Mouse (Mus musculus) midbrain, embryonic 10.5 days (tissue): ENCODE measurements around the gene Bace1. TPM values are rescaled to one million over a fixed set of nuclear protein-coding genes. Genes with fewer than 3 reads are reported as not detected.
A peak's percentile ranks its signal among the peaks of the same experiment; 100 is the strongest.

Experiments
- DNase-seq: peaks from one replicate; pipeline ENCODE4 v3.0.0-alpha.2; 2017; ENCODE audit warnings: low spot score
- H3K27ac ChIP-seq: fragments of 300-500 bp; sonication (generic); replicated peaks from 2 replicates; pipeline ENCODE4 v1.5.1; 2016; ENCODE audit warnings: mild to moderate bottlenecking
- H3K27me3 ChIP-seq: fragments of 300-500 bp; sonication (generic); 2 replicates; pipeline ENCODE4 v1.6.1; 2016; ENCODE audit warnings: low read depth, mild to moderate bottlenecking; ENCODE audit not compliant: poor library complexity, severe bottlenecking
- H3K36me3 ChIP-seq: fragments of 300-500 bp; sonication (generic); 2 replicates; pipeline ENCODE4 v1.6.1; 2016; ENCODE audit warnings: mild to moderate bottlenecking, moderate library complexity
- H3K4me1 ChIP-seq: fragments of 300-500 bp; sonication (generic); 2 replicates; pipeline ENCODE4 v1.6.1; 2016
- H3K4me3 ChIP-seq: fragments of 300-500 bp; sonication (generic); 2 replicates; pipeline ENCODE4 v1.5.1; 2016; ENCODE audit warnings: mild to moderate bottlenecking, moderate library complexity
- H3K9me3 ChIP-seq: fragments of 300-500 bp; sonication (generic); replicated peaks from 2 replicates; pipeline ENCODE4 v1.6.1; 2016; ENCODE audit warnings: mild to moderate bottlenecking
- WGBS: fragments of 180-500 bp; shearing (Covaris S2); methylation state at CpG from one replicate; pipeline ENCODE4 v1.1.7; 2016; 5-methylcytosine and 5-hydroxymethylcytosine counted together
- polyA plus RNA-seq: library from polyadenylated mRNA; unstranded; fragments of >200 nt; fragmentation: Nextera tagmentation; extraction: Ambion mirVana; gene quantifications from 2 replicates; pipeline ENCODE4 v1.2.1, GENCODE M21; 2016

Gene Bace1
- polyA plus RNA-seq, 1 experiment from 2014 or later = 20.7 TPM

DNA sequence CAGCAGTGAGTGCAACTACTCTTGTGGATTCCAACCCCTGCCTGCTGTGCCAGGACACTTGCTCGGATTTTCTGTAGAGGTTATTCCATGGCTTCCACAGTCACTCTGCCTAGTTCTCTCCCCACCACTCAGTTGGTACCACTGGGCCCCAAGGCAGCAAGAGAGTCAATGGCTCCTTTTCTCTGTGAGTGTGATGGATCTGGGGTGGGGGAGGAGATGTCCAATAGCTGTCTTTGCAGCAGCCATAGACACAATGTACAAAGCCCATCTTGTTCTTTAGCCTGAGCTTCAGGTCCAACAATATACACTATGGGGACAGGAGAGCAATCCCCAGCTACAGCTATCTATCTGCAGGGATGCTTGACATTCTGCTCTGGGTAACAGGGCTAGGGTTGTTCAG lies 15.8 kb downstream of the Bace1 start:
- peaks cover 57% of the 10 kb centered on the region for H3K36me3 ChIP-seq
- H3K4me3 ChIP-seq = no peak overlapping the region
- no peak for DNase-seq
- H3K27me3 ChIP-seq = no peaks in the 10 kb centered on the region
- H3K4me1 ChIP-seq = 0 out of 2 replicates have a peak, but pooled peaks cover 4% of the 10 kb centered on the region
- WGBS = 82% methylated on average over 1 of the region's 1 CpGs
- no peaks in the 10 kb centered on the region for H3K9me3 ChIP-seq
- H3K27ac ChIP-seq = no peak overlapping the region

DNA sequence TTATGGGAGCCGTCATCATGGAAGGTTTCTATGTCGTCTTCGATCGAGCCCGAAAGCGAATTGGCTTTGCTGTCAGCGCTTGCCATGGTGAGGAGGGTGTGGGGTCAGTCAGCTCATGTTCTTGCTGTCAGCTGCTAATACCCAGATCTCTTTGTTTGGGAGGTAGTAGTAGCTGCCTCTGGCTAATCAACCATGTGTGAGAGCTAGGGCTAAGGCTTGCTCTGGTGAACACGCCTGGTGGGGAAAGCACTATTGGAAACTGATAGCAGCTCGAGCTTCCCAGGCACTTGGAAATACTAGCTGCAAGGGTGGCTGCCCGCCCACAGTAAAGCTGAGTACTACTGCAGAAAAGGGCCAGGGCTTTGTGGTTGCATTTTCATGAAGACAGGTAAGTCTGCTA lies 21.0 kb downstream of the Bace1 start:
- no peaks in the 10 kb centered on the region for H3K27me3 ChIP-seq
- H3K4me3 ChIP-seq = no peak overlapping the region
- WGBS = 94% methylated on average over 10 of the region's 10 CpGs
- peaks cover 97% of the 10 kb centered on the region for H3K36me3 ChIP-seq
- no peak overlapping the region for H3K27ac ChIP-seq
- no peaks in the 10 kb centered on the region for H3K9me3 ChIP-seq
- H3K4me1 ChIP-seq = no peaks in the 10 kb centered on the region
- DNase-seq = no peak

DNA sequence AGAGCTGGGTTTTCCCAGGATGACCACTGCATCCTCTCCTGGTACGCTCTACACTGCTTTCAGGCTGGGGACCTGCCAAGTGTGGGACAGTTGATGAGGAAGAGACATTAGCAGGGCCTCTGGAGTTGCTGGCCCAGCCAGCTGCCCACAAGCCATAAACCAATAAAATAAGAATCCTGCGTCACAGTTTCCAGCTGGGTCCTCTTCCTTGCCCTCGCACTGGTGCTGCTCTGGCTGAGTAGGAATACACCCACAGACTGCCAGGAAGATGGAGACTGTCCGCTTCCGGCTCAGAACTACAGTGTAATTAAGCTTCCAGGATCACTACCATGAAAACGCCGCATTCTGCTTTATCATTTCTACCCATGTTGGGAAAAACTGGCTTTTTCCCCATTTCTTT lies 23.4 kb downstream of the Bace1 start:
- H3K27ac ChIP-seq = no peak overlapping the region
- no peaks in the 10 kb centered on the region for H3K27me3 ChIP-seq
- no peak overlapping the region for H3K4me3 ChIP-seq
- H3K36me3 ChIP-seq = peaks cover 97% of the 10 kb centered on the region
- no peaks in the 10 kb centered on the region for H3K4me1 ChIP-seq
- DNase-seq = no peak
- 95% methylated on average over 7 of the region's 7 CpGs for WGBS
- H3K9me3 ChIP-seq = no peaks in the 10 kb centered on the region

DNA sequence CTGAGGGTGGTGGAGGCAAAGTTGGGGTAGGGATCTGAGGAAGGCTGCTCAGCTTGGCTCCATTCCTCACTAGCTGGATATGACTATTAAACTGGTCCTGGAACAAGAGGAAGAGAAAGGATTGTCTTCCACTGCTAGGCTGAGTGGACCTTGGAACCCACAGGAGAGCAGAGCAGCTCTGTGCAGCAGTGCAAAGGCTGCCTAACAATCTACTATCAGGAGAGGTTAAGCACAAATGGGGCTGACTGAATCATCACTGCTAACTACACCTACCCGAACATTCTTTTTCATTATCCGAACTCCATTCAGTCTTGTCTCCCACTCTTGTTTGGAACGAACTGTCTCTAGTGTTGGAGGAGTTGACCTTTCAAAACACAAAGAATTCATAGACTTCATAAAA lies 30.8 kb downstream of the Bace1 start:
- Histone ChIP-seq H3K36me3 (peaks cover 94% of the 10 kb centered on the region), H3K27me3 (no peaks in the 10 kb centered on the region), H3K27ac (no peak overlapping the region), H3K4me1 (no peaks in the 10 kb centered on the region), H3K9me3 (no peaks in the 10 kb centered on the region), H3K4me3 (no peak overlapping the region)
- WGBS = 91% methylated on average over 3 of the region's 3 CpGs
- DNase-seq = no peak

DNA sequence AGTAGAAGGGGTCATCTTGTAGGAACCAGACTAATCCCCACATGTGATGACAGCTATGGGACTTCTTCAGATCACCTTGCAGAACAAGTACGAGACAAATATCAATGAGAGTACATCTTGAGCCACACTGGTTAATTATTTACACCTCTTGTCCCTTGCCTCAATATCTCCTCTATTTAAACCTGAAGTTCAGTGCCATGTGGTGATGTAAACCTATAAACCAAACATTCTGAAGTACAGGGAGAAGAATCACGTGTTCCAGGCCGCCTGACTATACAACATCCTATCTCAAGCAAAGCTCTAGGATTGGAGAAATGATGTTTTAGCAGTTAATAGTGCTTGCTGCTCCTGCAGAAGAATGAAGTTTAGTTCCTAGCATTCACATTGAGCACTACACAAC lies 31.9 kb downstream of the Bace1 start:
- Histone ChIP-seq H3K9me3 (no peaks in the 10 kb centered on the region), H3K27ac (no peak overlapping the region), H3K27me3 (no peaks in the 10 kb centered on the region), H3K36me3 (peaks cover 94% of the 10 kb centered on the region), H3K4me3 (no peak overlapping the region), H3K4me1 (no peaks in the 10 kb centered on the region)
- WGBS = 95% methylated on average over 3 of the region's 3 CpGs
- no peak for DNase-seq

DNA sequence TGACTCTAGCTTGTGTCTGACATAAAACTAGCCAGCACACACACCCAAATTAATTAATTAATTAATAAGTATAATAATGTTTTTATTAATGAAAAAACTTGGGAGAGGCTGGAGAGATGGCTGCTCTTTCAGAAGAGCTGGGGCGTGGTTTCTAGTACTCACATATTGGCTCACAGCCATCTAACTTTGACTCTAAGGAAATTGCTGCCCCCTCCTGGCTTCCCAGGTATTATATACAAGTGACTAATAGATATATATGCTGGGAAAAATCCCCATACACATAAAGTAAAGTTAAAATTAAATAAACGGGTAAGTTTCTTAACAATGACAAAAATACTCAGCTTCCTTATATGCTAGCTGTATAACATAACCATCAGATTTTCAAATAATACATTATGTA lies 39.5 kb downstream of the Bace1 start:
- Histone ChIP-seq H3K36me3 (peaks cover 94% of the 10 kb centered on the region), H3K4me1 (no peaks in the 10 kb centered on the region), H3K9me3 (no peaks in the 10 kb centered on the region), H3K27me3 (no peaks in the 10 kb centered on the region), H3K4me3 (no peak overlapping the region), H3K27ac (no peak overlapping the region)
- no peak for DNase-seq
- 84% methylated on average over 2 of the region's 2 CpGs for WGBS

DNA sequence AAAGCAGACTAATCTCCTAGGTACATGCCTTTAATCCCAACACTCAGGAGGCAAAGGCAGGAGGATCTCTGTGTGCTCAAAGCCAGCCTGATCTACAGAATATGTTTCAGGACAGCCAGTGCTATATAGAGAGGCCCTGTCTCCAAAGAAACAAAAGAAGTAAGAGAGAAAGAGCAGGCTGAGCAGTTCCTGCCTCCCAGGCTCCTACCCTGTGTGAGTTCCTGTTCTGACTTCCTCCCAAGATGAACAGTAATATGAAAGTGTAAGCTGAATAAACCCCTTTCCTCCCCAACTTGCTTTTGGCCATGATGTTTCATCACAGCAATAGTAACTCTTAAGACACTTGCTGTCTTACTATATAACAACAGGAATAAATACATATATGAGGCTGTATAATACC lies 55.3 kb downstream of the Bace1 start:
- Histone ChIP-seq H3K4me1 (no peaks in the 10 kb centered on the region), H3K9me3 (no peaks in the 10 kb centered on the region), H3K27me3 (no peaks in the 10 kb centered on the region), H3K27ac (no peak overlapping the region), H3K4me3 (no peak overlapping the region), H3K36me3 (peaks cover 100% of the 10 kb centered on the region)
- DNase-seq = no peak

DNA sequence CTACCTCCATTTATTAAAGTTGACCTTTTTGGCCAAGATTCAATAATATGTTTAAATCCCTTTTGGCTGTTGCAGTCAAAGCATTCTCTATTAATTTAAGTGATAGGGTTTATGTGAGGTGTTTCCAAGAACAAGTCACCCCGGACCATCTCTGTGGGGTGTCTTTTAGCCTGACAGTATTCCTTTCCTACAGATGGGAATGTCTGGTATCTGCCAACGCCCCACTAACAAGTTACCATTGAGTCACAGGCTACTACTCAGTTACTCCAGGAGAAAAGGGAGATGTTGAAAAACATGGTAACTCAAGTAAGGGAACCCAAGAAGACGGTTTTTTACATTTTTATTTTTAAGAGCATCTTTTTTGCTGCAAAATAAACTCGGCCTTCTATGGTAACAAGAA lies 66.8 kb downstream of the Bace1 start:
- 56% methylated on average over 4 of the region's 4 CpGs for WGBS

DNA sequence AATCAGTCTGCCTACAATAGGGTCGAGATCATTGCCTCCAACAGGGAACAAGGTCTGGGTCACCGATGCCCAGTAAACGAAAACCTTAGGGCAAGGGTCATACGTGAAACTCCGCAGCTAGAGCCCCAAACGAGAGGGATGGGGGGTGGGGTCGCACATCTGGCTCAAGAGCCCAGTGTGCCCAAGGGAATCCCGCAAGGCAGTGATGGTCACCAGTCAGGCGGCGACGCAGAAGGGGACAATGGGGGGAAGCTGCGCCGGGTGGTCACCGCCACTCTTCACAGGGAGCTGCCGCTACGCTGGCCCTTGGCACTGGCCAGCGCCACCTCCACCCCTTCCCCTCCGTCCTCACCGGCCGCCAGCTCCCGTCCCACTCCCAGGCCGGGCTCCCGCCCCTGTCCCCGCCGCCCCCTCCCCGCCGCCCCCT lies 67.4 kb downstream of the Bace1 start:
- peaks cover 24% of the 10 kb centered on the region for H3K4me1 ChIP-seq
- no peaks in the 10 kb centered on the region for H3K9me3 ChIP-seq
- no peak for DNase-seq
- H3K4me3 ChIP-seq = peak overlapping the region; percentile 87
- peak overlapping the region; percentile 97 for H3K27ac ChIP-seq
- WGBS = under 1% methylated on average over 18 of the region's 27 CpGs
- peaks cover 51% of the 10 kb centered on the region for H3K36me3 ChIP-seq
- H3K27me3 ChIP-seq = no peaks in the 10 kb centered on the region

More for the DNA sequence above, 66.8 kb downstream of the Bace1 start:
- DNase-seq = no peak
- H3K4me3 ChIP-seq = peak overlapping the region; percentile 87
- H3K9me3 ChIP-seq = no peaks in the 10 kb centered on the region
- H3K4me1 ChIP-seq = peaks cover 24% of the 10 kb centered on the region
- peaks cover 51% of the 10 kb centered on the region for H3K36me3 ChIP-seq
- peak overlapping the region; percentile 97 for H3K27ac ChIP-seq
- no peaks in the 10 kb centered on the region for H3K27me3 ChIP-seq

DNA sequence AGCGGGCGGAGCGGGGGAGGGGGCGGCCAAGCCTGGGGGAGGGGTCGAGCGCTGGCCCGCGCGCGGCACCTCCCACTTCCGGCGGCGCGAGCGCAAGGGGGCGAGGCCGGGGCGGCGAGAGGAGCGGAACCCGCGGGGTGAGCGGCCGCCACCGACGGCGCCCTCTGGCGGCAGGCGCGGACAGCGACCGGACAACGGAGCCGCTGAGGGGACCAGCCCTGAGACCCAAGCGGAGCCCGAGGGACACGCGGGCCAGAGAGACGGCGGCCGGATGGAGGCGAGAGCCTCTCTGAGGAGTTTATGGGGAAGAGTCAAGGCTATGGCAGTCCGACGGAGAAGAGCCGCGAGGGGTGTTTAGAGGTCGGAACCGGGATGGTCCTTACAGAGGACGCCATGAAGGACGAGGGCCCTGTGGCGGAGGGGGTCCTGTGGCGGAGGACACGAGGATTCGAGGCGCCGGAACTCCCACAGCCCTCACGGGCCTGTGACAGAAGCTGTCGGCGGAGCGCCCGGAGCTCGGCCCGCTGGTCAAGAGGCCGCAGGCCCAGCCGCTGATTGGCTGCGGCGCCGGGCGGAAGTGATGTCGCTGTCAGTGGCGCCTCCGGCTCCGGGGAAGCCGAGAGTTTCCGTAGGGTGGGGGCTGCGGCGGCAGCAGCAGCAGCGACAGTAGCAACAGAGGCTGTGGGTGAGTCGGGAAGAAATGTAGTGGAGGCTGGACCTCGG lies 68.1 kb downstream of the Bace1 start, which contains the start of the genes Pcsk7 and Rnf214:
Gene Pcsk7 (plus strand): TSS at position 143 of the 723 bp plus-strand sequence.
Gene Rnf214 (minus strand): TSS at position 557 of the 723 bp plus-strand sequence.
- peaks cover 24% of the 10 kb centered on the region for H3K4me1 ChIP-seq
- peak; percentile 89 for DNase-seq
- under 1% methylated on average over 79 of the region's 80 CpGs for WGBS
- H3K27me3 ChIP-seq = no peaks in the 10 kb centered on the region
- H3K27ac ChIP-seq = peak within 1 kb of the TSS; percentile 97
- no peaks in the 10 kb centered on the region for H3K9me3 ChIP-seq
- peak within 1 kb of the TSS; percentile 87 for H3K4me3 ChIP-seq
- peaks cover 53% of the 10 kb centered on the region for H3K36me3 ChIP-seq

DNA sequence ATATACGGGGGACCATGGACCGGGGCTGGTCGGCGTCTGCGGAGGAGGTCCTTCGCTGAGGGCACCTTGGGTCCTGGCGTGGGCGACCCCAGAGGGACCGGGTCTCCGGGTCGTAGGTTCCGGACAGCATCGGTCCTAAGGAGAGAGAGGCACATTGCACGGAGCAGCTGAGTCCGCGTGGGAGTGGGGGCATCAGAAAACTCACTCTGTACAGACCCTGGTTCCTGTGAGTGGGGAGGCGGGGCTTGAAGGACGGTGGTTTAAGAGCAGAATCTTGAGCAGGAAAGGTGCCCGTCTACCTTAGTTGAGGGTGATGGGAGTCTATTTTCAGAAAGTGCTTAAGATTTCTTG lies 68.7 kb downstream of the Bace1 start:
- Histone ChIP-seq H3K27me3 (no peaks in the 10 kb centered on the region), H3K4me1 (peaks cover 24% of the 10 kb centered on the region), H3K9me3 (no peaks in the 10 kb centered on the region), H3K36me3 (peaks cover 53% of the 10 kb centered on the region), H3K27ac (peak overlapping the region; percentile 97), H3K4me3 (peak overlapping the region; percentile 87)
- DNase-seq = no peak
- under 1% methylated on average over 19 of the region's 19 CpGs for WGBS

DNA sequence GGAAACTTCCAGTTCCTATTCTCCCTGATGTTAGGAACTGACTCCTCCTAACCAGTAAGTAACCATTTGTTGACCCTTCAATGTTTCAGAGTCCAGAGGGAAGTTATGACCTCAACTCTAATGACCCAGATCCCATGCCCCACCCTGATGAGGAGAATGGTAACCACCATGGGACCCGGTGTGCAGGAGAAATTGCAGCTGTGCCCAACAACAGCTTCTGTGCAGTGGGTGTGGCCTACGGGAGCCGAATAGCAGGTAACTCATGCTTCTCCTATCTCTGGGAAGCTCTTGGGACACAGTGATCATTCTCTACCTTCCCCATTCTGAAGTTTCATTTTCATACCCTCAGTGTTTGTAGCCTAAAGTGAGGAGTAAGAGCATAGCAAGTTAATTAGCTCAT lies 72.6 kb downstream of the Bace1 start:
- no peak for DNase-seq
- Histone ChIP-seq H3K27ac (no peak overlapping the region), H3K27me3 (no peaks in the 10 kb centered on the region), H3K36me3 (peaks cover 63% of the 10 kb centered on the region), H3K9me3 (no peaks in the 10 kb centered on the region), H3K4me3 (no peak overlapping the region), H3K4me1 (peaks cover 11% of the 10 kb centered on the region)
- 93% methylated on average over 3 of the region's 3 CpGs for WGBS

DNA sequence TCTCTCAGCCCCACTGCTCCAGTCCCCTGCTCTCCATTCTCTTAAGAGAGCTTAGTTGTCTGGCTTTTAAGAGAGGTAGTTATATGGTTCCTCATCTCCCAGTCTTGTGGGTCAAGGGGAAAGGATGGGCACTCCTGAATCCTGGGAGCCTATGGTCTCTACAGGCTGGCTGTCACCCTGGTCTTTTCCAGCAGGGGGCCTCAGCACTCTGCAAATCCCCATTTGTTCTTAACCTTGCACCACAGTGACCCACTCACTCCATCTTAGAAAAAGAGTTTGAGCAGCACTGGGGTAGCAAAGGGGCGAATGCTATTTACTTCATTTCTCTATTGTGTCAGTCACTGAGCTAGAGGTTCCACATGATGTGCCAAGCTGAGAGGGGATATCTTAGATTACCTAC lies 73.3 kb downstream of the Bace1 start:
- no peaks in the 10 kb centered on the region for H3K27me3 ChIP-seq
- no peak overlapping the region for H3K4me3 ChIP-seq
- DNase-seq = peak; percentile 33
- 61% methylated on average over 1 of the region's 1 CpGs for WGBS
- no peaks in the 10 kb centered on the region for H3K9me3 ChIP-seq
- no peak overlapping the region for H3K27ac ChIP-seq
- peaks cover 11% of the 10 kb centered on the region for H3K4me1 ChIP-seq
- peaks cover 70% of the 10 kb centered on the region for H3K36me3 ChIP-seq
